Mouse (Mus musculus): Measurements from ENCODE around the gene Rbms3.

- TF ChIP-seq CTCF (conservative IDR thresholded peaks at IDR 0.05; ENCODE audit: insufficient read depth, insufficient read length, low read depth, low read length) (no peak), POLR2A (IDR thresholded peaks at IDR 0.05; ENCODE audit: low read depth, low read length) (no peak)
Observed at GRCm38 (mm10) chr9:116814495-116815094, 815.1 kb downstream of the Rbms3 start.
